Mouse (Mus musculus): ENCODE measurements around the gene Hectd2.

DNA sequence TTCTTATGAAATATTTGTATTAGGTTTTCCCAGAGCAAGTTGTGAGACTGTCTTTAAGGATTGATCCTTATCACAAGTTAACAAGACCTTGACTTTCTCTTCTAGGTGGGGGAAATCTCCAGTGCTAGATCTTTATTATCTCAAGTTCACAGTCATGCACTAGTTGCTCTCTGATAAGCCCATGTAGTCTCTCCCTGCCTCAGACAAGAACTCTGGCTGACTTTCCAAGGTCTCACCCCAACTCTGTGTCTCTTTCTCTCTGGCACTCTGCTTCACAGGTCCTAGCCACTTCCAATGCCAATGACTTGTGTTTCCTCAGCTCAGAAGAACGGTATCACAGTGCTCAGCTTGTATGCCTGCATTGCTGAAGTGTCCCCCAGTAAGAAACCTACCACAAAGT is 43.1 kb upstream of the Hectd2 start:
- TF ChIP-seq CTCF (IDR thresholded peaks at IDR 0.05; ENCODE audit: low read depth, low read length) (no peak), EP300 (IDR thresholded peaks at IDR 0.05; ENCODE audit: insufficient read depth, low read depth, low read length) (no peak)
